Mouse (Mus musculus): Measurements from ENCODE around the gene Rab14.

The Rab14 gene

DNA sequence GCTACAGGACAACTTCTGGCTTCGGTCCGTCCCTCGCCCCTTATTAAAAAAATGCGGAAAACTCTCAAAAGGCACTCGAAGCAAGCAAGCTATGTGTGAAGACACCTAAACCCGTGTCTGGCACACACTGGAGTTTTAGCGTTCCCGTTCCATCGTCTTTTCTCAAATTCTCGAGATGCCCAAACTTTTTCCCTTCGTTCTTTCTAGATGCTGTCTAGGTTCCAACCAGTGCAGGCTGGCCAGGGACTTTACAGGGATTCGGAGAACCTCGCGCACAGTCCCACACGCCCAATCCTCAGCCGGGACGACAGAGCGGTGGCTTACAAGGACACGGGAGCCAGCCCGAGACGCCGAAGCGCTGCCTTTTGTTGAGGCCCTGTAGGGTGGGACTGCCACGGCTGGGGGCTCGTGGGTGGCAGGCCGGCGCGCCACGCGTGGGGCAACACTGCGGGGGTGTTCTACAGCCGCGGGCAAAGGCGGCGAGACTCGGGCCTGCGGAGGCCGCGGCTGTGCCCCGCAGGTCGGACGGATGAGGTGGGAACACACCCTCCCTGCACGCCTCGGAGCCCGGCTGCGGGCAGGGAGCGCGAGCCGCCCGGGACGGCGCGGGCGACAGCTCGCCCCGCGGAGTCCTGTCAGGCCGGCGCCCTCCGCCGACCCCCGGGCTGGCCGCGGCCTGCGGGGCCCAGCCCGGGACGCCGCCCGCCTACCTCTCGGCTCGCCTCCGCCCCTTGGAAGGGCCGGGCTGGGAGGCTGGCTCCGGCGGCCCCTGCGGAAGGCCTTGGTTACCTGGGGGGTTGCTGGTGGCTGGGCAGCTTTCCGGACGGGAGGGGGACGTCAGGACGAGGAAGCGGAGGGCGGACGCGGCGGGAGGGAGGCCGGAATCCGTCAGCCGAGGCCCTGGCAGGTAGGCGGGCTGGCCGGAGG lies 686 bp downstream of the Rab14 start:
- peak; percentile 26 to 43 for DNase-seq (ENCODE audit: low spot score in 2 of 2)

DNA sequence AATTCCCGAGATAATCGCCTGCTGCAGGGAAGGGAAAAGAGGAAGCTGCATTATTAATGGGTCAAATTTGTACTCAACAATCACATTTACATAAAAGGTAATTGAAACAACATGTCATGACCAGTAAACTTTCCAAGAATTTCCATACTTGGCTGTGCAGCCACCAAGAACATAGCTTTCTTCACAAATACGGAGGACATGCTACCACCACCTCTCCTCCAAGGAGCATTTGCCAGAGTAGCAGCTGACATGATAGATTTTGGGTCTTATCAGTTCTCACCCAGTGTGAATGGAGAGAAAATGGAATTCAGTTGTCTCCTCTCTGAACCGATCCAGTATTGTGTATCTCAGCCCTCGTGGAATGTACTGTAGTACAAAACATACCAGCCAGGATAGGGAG lies 1.4 kb downstream of the Rab14 start:
- DNase-seq (ENCODE audit: low spot score in 2 of 2): no peak

DNA sequence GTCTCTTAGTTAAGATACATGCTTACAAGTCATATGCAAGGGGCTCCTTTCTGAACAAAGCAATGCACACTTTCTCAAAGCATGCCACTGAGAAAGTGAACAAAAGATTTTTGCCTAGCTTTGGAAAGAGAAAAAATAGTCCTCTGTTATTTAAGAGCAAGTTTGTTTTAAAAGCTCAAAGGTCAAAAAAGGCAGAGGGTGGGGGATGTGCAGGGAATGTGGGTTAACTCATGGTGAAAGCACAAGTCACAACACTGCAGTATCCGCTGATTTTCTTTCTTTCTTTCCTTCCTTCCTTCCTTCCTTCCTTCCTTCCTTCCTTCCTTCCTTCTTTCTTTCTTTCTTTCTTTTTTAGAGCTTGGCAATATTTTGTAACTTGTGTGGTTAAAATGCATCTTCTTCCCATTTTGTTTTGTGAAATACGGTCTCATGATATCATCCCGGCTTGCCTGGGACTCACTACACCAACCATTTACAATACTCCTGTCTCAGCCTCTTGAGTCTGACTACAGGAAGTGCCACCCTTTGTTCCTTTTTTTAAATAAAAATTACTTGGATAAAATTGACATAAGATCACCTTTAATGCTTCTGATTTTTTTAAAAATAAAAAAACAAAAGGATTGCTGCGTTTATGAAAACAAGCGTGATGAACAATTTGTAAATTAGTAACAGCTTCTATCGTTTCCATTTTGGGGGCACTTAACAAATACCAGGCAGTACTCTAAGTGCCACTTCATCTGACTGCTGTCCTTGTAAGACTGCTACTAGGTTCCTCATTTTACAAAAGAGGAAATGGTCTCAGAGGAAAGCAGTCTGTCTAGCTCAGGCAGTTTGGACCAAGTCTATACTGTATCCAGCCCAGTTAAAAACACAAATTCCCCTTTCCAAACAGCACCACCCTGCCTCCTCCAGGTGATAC lies 5.0 kb downstream of the Rab14 start:
- DNase-seq (ENCODE audit: low spot score in 2 of 2): no peak

DNA sequence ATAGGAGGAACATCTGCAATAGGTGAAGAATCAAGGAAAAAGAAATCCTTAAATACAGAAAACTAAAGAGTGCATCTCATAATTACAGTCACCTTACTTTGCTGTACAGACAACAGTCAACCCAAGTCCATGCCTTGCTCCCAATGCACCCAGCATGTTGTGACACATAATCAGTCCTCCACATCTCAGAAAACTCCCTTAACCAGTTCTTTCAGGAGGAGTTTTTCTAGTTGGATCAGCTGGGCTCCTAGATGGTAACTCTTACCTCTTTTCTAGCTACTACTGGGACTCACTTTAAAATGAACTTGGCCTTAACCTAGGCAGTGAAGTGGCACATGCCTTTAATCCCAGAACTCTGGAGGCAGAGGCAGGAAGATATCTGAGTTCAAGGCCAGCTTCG lies 6.9 kb downstream of the Rab14 start:
- no peak for DNase-seq (ENCODE audit: low spot score in 2 of 2)

DNA sequence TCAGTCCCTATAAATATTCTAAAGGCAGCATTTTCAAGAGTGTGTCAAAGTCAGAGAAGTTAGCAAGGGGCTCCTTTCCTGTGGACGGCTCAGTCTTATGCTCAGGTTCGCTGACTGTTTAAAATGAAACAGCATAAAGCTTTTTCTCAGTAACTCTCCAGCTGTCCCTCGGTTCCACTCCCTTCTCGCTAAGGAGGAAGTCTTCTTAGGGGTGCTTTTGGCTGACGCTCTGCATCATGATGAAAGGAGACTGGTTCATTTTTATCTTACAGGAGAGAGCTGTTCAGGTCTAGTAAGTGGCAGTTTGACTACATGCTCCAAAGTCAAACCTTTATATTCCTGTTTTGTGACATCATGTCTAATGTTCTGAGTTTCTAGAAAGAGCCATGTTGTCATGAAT lies 12.0 kb downstream of the Rab14 start:
- DNase-seq (ENCODE audit: low spot score in 2 of 2): no peak

DNA sequence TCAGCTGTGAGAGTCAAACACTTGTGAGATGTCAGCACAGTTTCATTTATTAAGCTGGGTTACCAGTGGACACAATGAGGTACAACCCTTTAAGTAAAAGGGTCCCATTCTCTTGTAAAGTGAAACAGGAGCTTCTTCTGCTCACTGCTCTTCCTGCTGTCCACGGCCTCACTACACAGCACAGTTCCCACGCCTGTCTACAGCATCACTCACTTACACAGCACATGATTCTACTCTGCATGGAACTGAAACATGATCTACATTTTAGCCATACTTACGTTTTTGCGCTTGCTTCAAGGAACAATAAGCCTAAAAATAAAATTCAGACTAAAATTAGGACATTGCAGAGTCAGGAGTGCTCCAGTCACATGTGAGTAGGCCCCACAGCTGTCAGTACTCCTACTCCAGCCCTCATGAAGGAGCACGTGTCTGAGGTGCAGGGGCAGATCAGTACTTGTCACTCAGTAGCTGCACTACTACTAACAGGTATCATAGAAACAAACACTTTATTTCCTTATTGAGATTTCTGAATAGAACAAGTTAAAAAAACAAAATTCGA lies 17.7 kb downstream of the Rab14 start:
- DNase-seq (ENCODE audit: low spot score in 2 of 2): peak in 1 of 2 experiments; percentile 35

DNA sequence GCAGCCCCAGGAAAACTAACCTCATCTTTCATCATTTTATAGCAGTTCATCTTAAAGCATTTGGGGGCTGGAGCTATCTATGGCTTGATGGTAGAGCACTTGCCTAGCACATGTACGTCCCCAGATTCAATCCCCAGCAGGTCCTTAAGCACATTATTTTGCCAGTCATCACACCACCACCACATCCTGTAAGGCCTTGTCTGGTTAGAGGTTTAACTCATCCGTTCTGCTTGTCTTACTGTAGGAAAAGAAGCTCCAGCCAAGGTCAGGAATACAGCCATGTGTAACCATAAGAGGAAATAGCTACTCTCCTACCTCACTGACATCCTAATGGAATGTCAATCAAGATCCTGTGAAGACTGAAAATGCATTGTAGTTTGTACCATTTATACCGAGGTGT lies 22.8 kb downstream of the Rab14 start:
- DNase-seq (ENCODE audit: low spot score in 2 of 2): no peak

DNA sequence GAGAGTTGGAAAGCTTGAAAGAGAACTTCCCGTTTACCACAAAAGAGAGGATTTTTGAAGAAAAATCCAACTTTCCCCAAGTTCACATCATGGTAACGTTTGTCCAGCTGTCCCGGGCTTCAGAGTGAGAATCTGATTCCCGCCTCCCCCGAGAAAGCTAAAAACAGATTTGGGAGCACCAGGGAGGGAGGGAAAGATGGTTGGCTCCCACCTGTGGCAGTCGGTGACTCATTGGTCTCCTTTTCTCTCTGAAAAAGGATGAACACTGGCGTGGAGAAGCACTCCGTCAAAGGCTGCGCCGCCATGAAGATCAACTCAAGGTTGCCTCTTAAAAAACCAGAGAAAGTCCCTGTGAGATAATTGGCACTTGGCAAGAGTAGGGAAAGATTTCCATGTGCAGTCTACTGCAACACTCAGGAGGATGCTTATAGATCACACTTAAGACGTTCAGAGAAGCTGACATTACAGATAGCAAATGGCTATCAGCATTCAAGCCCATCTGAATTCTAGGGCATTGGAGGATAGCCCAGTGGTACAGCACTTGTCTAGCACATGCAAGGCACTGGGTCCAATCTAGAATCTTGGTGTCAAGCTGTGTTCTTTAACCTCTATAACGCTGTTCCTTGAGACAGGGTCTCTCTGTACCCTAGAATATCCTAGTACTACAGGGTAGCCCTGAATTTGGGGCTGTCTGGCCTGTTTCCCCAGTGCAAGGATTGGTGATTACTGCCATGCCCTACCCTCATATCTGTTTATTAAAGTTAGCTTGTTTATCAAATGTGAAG lies 25.4 kb downstream of the Rab14 start:
- peak; percentile 39 to 53 for DNase-seq (ENCODE audit: low spot score in 2 of 2)

DNA sequence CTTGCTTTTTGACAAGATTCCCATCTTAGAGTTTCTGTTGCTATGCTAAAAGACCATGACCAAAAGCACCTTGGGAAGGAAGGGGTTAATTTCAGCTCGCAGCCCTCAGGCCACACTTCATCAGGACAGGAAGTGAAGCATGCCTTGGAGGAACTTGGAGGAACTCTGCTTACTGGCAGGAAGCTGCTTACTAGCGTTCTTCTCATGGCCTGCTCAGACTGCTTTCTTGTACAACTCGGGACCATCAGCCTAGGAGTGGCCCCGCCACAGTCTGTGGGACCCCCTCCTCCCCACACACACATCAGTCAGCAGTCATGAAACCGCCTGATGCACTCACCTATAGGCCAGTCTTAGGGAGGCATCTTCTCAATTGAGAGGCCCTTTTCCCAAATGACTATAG lies 26.8 kb downstream of the Rab14 start:
- DNase-seq (ENCODE audit: low spot score in 2 of 2): no peak

DNA sequence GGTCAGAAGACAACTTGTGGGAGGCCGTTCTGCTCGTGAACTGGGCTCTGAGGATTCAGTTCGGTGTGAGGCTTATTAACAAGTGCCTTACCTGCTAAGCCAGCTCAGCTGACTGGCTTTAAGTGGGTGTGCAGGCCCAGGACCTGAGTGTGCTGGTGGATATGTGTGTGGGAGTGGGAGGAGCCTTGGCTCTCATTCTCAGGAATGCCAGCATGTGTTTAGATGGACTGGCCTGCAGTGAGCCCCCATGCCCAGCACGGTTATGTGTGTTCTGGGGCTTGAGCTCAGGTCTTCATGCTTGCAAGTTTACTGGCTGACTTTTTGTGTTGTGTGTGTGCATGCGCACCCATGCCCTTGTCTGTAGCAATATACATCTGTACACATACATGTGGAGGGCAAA lies 27.3 kb downstream of the Rab14 start:
- DNase-seq (ENCODE audit: low spot score in 2 of 2): no peak

DNA sequence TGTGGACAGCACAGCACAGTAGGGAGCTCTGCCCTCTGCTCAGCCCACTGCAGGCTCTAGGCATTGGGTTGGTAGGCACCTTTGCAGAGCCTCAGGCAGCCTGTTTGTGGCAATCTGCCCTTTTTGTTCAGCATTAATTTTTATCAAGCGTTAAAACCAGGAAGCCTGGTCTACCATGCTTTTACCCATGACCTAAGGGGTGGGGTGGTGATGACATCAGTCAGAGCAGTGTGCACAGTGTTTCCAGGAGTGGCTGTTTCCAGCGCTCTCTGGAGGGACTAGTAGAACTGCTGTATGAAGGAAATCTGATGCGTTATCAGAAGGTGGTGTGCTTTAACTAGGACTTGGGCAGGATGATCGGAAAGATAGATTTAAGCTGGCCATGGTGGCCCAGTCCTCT lies 28.7 kb downstream of the Rab14 start:
- DNase-seq (ENCODE audit: low spot score in 2 of 2): no peak

DNA sequence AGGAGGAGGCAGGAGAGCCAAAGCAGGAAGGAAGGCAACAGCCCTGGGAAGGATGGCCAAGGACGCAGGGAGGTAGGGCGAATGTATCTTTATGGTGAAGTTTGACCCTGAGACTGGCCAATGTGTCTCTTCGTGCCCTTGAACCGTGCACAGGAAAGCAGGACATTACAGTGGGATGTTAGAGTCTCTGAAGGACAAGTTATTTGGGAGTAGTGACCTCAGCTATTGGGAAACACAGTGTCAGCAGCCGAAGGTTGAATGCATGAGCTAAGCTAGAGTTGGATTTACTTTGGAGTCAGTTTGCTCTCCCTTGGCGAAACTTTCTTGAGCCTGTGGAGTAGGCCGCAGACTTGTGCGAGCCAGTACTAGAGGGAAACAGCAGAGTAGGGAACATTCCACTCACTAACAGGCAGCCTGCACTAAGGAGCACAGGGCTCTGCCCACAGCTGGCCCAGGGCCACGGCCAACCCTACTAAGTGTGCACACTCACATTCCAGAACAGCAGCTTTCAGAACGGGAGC lies 29.5 kb downstream of the Rab14 start:
- DNase-seq (ENCODE audit: low spot score in 2 of 2): no peak

DNA sequence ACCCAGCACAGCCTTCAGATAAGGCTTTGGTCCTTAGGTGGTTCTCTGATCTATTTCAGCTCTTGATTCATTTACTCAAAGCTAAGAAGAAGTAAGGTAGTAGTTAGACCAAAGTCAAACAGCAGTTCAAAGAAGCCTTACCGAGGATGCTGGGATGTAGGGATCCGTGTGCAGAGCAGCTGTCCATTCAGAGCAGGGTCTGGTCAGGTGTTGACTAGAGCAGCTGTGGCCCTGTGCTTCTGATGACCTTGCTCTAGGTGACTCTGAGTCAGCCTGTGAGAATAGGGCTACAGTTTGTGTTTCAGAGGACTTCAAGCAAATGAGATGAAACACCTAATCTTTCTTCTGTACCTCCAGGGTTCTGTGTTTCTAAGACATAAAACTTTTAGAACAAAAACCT lies 31.5 kb downstream of the Rab14 start:
- DNase-seq (ENCODE audit: low spot score in 2 of 2): no peak

DNA sequence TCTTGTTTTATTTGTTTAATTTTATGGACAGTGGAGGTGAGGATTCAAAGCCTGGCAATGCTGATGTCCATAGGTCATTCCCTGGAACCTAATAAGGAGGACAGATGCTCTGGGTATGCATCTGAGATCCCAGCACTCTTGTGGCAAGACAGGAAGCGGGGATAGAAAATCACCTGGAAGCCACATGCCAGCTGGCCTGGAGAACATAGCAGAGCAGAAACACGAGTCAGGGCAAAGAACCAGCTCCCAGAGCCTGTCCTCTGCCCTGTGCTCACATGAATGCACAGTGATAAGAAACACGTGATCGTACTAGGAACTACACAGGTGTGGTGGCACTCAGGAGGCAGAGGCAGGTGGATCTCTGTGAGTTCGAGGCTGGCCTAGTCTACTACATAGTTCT lies 34.1 kb downstream of the Rab14 start:
- no peak for DNase-seq (ENCODE audit: low spot score in 2 of 2)

DNA sequence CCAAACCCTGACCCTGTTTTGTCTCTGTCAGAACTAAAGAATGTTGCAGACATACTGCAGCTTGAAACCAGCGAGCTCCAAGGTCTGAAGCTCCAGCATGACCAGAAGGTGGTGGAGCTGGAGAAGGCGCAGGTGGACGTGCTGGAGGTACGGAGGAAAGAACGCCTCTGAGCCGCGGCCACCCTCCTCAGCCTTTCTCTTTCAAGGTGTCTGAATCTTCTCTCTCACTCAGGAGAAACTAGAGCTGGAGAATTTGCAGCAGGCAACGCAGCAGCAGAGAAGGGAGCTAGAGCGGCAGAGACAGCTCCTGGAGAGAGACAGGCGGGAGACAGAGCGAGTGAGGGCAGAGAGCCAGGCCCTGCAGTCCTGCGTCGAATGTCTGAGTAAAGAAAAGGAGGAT lies 35.5 kb downstream of the Rab14 start:
- no peak for DNase-seq (ENCODE audit: low spot score in 2 of 2)

DNA sequence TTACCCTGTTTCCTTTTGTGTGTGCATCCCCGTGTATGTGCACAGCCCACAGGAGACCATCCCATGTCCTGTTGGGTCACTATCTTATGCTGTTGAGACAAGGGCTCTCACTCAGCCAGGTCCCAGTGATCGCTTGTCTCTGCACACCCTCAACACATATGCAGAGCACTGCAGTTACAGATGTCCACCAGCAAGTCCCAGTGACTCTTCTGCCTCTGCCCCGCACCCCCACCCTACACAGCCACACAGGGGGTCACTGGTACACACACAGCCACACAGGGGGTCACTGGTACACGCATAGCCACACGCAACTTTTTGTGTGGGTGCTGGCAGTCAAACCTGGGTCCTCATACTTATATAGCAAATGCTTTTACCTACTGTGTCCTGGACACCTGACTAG lies 37.5 kb downstream of the Rab14 start:
- DNase-seq (ENCODE audit: low spot score in 2 of 2): no peak

DNA sequence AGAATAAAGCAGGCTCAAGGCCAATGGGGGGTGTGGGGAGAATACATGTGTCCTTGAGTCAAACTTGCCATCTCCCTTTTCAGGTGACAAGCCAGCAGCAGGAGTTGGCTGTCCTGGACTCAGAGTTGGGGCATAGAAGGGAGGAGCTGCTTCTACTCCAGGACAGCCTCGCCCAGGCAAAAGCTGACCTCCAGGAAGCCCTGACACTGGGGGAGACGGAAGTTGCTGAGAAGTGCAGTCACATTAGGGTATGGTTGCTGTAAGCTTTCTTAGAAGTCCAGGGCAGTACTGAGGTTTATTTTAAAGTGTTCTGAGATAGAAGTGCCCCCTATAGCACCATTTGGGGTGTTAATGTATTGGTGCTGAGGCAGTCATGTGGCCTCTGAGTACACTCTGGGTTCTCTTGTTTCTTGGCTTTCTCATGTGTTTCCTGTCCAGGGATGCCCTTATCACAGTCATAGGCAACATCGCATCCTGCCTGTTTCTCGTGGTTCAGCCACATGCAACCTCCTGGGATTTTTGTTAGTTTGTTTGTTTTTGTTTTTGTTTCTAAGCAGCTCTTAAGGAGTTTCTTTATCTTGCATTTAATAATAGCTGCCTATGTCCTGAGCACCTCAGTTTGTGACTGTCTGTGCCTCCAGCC lies 39.0 kb downstream of the Rab14 start:
- no peak for DNase-seq (ENCODE audit: low spot score in 2 of 2)

DNA sequence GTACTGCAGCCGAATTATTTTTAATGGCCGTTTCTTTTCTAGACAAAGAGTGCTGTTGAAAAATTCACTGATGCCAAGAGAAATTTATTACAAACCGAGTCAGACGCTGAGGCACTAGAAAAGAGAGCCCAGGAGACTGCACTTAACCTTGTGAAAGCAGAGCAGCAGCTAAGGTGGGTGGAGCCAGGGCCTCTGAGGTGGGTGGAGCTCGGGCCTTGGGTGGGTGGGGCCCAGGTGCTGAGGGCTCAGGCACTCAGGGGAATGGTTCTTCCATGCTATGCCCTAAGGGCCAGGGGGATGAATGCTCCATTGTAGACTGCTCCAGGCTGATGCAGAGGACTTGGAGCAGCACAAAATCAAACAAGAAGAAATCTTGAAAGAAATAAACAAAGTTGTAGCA lies 40.7 kb downstream of the Rab14 start:
- DNase-seq (ENCODE audit: low spot score in 2 of 2): no peak

DNA sequence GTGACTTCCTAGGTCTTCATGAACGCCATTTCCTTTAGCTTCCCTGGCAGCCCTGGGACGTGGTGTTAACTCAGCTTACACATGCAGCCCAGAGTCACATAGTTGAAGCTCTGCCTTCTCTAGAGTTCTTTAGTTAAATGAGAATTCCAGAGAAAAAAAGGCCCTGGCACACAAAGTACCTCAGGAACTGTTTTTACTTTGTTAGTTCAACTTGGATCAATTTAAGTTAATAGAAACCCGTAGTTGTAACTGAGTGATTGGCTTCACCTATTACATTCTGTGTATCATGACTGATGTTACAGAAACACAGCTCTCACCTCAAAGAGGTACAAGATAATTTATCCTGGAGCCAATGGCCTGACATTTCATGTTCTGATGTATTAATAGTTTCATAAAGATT lies 42.6 kb downstream of the Rab14 start:
- DNase-seq (ENCODE audit: low spot score in 2 of 2): no peak

DNA sequence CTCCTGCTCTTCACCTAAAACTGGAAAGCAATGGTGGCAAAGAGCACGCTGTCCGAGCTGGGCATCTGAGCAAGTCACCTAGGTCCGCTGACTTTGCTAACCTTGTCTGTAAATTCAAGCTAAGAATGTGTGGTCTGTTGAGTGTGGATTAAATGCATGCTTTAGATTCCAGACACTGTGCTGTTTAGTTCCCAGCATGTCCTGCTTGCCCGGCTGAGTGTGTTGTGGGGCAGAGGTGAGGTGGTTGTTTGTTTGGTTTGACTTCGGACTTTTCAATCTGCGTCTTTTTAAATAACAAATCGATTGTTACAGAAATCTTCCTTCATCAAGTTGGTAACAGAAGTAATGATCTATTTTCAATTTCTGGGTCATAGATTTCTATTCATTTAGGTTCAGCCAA lies 43.1 kb downstream of the Rab14 start:
- no peak for DNase-seq (ENCODE audit: low spot score in 2 of 2)

DNA sequence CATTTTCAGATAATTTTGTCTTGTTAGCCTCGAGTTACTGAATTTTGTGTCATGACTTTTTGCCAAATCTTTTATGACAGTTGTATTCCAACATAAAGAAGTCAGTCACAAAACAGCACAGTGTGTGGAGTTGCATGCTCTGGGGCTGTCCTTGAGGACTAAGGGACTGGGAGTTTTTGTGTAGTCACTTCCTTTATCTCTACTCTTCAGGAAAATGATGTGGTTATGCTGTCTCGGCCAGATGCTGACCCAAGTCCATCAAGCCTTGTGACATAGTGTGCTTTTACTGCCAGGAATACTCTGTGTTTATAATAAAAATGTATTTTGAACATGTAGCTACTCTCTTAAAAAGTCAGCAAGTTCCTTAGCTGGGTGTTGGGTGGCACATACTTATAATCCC lies 43.9 kb downstream of the Rab14 start:
- DNase-seq (ENCODE audit: low spot score in 2 of 2): no peak

Measured in right cerebral cortex, adult 2 months (tissue).